Mouse (Mus musculus) liver, embryonic 13.5 days (tissue): ENCODE measurements around the gene Ifnlr1. TPM values are rescaled to one million over a fixed set of nuclear protein-coding genes. Genes with fewer than 3 reads are reported as not detected.
"Not testable (repeated sequence)": the region's sequence is repeated elsewhere in the genome, so short reads cannot be mapped to it uniquely, and the experiment has no call there.

Experiments used
- ATAC-seq: fragments of 200-750 bp; cut with Nextera tagmentation; 2 replicates; pipeline ENCODE4 v1.8.0; 2017; ENCODE audit warnings: low read depth, mild to moderate bottlenecking, moderate number of reproducible peaks, moderate library complexity
- DNase-seq: peaks from one replicate; pipeline ENCODE4 v3.0.0; 2022
- H3K27ac ChIP-seq: fragments of 300-500 bp; sonication (generic); 2 replicates; pipeline ENCODE4 v1.5.1; 2015; ENCODE audit warnings: moderate library complexity, mild to moderate bottlenecking, inconsistent platforms
- H3K27me3 ChIP-seq: fragments of 300-500 bp; sonication (generic); 2 replicates; pipeline ENCODE4 v1.6.1; 2015; ENCODE audit warnings: mild to moderate bottlenecking, inconsistent platforms
- H3K36me3 ChIP-seq: fragments of 300-500 bp; sonication (generic); 2 replicates; pipeline ENCODE4 v1.6.1; 2015; ENCODE audit warnings: mild to moderate bottlenecking, inconsistent platforms
- H3K4me1 ChIP-seq: fragments of 300-500 bp; sonication (generic); replicated peaks from 2 replicates; pipeline ENCODE4 v1.6.1; 2015; ENCODE audit warnings: inconsistent platforms
- H3K4me2 ChIP-seq: fragments of 300-500 bp; sonication (generic); 2 replicates; pipeline ENCODE4 v1.6.1; 2015; ENCODE audit warnings: inconsistent platforms, mild to moderate bottlenecking, moderate library complexity
- H3K4me3 ChIP-seq: fragments of 300-500 bp; sonication (generic); replicated peaks from 2 replicates; pipeline ENCODE4 v1.5.1; 2015; ENCODE audit warnings: mild to moderate bottlenecking, inconsistent platforms
- H3K9ac ChIP-seq: fragments of 300-500 bp; sonication (generic); 2 replicates; pipeline ENCODE4 v1.6.1; 2015; ENCODE audit warnings: mild to moderate bottlenecking, inconsistent platforms
- H3K9me3 ChIP-seq: fragments of 300-500 bp; sonication (generic); replicated peaks from 2 replicates; pipeline ENCODE4 v1.6.1; 2016; ENCODE audit warnings: inconsistent platforms
- WGBS: fragments of 180-500 bp; shearing (Covaris S2); methylation state at CpG from one replicate; pipeline ENCODE4 v1.1.7; 2015; ENCODE audit not compliant: insufficient replicate concordance; 5-methylcytosine and 5-hydroxymethylcytosine counted together
- polyA plus RNA-seq: library from polyadenylated mRNA; unstranded; fragments of >200 nt; fragmentation: Nextera tagmentation; extraction: Ambion mirVana; gene quantifications from 2 replicates; pipeline ENCODE4 v1.2.1, GENCODE M21; 2015

The Ifnlr1 gene
- polyA plus RNA-seq: 0.02 and 0.05 TPM in 2 replicates

GRCm38 (mm10) chr4:135685906-135686567 lies at the start of gene Ifnlr1:
Gene Ifnlr1 (plus strand): TSS chr4:135686287.
- DNase-seq (no peak), ATAC-seq (no peak)
- no peaks in the 10 kb centered on the region for H3K36me3 ChIP-seq
- no peaks in the 10 kb centered on the region for H3K9me3 ChIP-seq
- peak within 1 kb of the TSS; percentile 52 for H3K4me3 ChIP-seq
- 1% methylated on average over 41 of the region's 41 CpGs for WGBS
- peaks cover 69% of the 10 kb centered on the region for H3K27me3 ChIP-seq
- H3K4me1 ChIP-seq: peaks cover 7% of the 10 kb centered on the region; the same call in 1 of the 2 replicates
- no peak within 1 kb of the TSS for H3K27ac ChIP-seq
- H3K4me2 ChIP-seq: peak within 1 kb of the TSS; percentile 66
- peak within 1 kb of the TSS; percentile 39 for H3K9ac ChIP-seq

DNA sequence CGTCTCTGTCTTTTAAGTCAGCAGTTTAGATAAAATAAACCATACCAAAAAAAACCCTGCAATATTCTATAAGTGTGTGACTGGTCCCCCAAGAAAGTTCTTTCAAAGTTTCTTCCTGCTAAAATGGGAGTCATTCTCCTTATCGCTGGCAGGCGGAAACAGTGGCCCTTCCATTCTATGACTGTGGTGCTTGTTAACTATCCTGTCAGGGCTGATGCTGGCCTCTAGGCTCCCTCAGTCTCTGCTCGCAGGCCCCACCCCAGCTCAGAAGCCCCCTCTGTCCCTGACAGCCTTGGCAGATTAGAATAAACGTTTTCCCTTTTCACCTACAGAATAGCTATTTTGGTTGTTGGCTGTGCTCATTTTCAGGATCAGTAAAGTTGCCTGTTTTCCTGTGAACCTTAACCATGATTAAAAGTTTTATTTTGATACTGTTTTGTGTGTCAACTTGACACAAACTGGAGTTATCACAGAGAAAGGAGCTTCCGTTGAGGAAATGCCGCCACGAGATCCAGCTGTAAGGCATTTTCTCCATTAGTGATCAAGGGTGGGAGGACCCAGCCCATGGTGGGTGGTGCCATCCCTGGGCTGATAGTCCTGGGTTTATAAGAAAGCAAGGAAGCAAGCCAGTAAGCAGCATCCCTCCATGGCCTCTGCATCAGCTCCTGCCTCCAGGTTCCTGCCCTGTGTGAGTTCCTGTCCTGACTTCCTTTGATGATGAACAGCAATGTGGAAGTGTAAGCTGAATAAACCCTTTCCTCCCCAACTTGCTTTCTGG lies 44.6 kb upstream of the Ifnlr1 start:
- DNase-seq, H3K9ac ChIP-seq, H3K36me3 ChIP-seq, H3K27me3 ChIP-seq, H3K9me3 ChIP-seq: not testable (repeated sequence)
- peak overlapping the region; percentile 36 for H3K4me2 ChIP-seq
- peak; percentile 61 for ATAC-seq
- H3K4me1 ChIP-seq: peaks cover 46% of the 10 kb centered on the region
- H3K27ac ChIP-seq: peak overlapping the region; percentile 73
- peak overlapping the region; percentile 6; the same call in 1 of the 2 replicates for H3K4me3 ChIP-seq
- 48% methylated on average over 8 of the region's 8 CpGs for WGBS

DNA sequence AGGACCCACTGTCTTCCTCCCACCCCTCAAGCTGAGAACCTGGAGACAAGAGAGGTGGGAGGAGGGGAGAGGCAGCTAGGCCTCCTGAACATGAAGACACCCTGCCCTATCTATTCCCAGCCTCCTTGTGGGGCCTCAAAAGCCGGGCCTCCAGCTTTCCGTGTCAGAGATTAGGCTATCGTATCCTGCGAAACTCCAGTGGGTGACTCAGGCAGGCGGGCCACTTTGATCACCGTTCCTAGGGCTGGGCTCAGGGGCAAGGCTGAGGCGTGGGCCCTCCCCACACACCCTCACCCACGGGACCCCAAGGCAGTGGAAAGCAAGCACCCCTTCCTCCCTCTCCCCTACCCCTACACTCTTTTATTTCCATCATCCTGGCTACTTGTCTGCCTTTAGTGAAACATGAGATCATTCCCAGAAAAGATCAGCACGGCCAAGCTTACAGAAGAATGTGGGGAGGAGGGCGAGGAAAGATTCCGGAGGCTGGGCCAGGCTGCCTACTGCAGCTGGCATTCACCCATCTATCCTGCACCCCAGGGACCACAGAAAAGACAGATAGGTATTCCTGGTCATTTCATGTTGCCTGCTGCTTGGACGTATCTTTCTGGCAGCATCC lies 41.0 kb upstream of the Ifnlr1 start:
- no peaks in the 10 kb centered on the region for H3K36me3 ChIP-seq
- peak; percentile 89 for ATAC-seq
- no peaks in the 10 kb centered on the region for H3K9me3 ChIP-seq
- 29% methylated on average over 12 of the region's 12 CpGs for WGBS
- peaks cover 6% of the 10 kb centered on the region; the same call in 1 of the 2 replicates for H3K27me3 ChIP-seq
- peaks cover 46% of the 10 kb centered on the region for H3K4me1 ChIP-seq
- H3K27ac ChIP-seq: peak overlapping the region; percentile 85
- peak; percentile 77 for DNase-seq
- H3K4me2 ChIP-seq: peak overlapping the region; percentile 58
- H3K4me3 ChIP-seq: peak overlapping the region; percentile 16
- peak overlapping the region; percentile 61 for H3K9ac ChIP-seq

DNA sequence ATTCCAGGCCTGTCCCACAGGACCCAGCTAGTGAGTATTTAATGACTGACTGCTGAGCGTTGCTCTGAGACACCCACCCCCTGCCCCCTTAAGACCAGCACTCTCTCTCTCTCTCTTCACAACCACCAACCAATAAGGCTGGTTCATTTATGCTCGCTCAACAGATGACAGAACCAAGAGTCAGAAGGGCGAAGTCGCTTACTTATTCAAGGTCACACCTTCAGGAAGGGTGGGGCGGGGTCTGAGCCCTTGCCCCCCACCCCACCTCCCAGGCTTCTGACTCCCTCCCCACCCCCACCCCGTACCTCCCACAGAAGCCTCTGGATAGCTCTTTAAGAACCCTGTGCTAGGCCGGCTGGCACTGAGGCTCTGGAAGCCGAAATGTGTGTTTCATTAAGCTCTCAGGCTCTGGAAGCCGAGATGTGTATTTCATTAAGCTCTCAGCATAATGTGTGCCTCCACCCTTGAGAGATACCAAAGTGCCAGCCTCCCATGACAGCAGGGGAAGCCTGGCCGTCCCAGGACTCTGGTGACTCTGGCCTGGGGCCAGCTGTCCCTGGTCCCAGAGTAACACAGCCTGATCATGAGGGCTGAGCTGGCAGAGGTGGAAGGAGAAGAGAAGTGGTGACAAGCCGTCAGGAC lies 33.0 kb upstream of the Ifnlr1 start:
- 56% methylated on average over 11 of the region's 11 CpGs for WGBS
- no peak overlapping the region; the same call in none of the 2 replicates for H3K27ac ChIP-seq
- peak overlapping the region; percentile 3 for H3K4me2 ChIP-seq
- H3K4me1 ChIP-seq: peaks cover 29% of the 10 kb centered on the region
- DNase-seq (no peak), ATAC-seq (no peak)
- H3K36me3 ChIP-seq: no peaks in the 10 kb centered on the region
- H3K4me3 ChIP-seq: no peak overlapping the region
- no peak overlapping the region for H3K9ac ChIP-seq
- H3K27me3 ChIP-seq: peaks cover 27% of the 10 kb centered on the region
- H3K9me3 ChIP-seq: no peaks in the 10 kb centered on the region

GRCm38 (mm10) chr4:135653956-135654355 lies 32.1 kb upstream of the Ifnlr1 start:
- H3K4me2 ChIP-seq: no peak overlapping the region
- WGBS: 79% methylated on average over 7 of the region's 7 CpGs
- no peak overlapping the region for H3K27ac ChIP-seq
- H3K9ac ChIP-seq: no peak overlapping the region
- H3K4me3 ChIP-seq: no peak overlapping the region
- H3K36me3 ChIP-seq: no peaks in the 10 kb centered on the region
- H3K27me3 ChIP-seq: peaks cover 27% of the 10 kb centered on the region
- ATAC-seq (no peak), DNase-seq (no peak)
- no peaks in the 10 kb centered on the region for H3K9me3 ChIP-seq
- H3K4me1 ChIP-seq: peaks cover 37% of the 10 kb centered on the region

DNA sequence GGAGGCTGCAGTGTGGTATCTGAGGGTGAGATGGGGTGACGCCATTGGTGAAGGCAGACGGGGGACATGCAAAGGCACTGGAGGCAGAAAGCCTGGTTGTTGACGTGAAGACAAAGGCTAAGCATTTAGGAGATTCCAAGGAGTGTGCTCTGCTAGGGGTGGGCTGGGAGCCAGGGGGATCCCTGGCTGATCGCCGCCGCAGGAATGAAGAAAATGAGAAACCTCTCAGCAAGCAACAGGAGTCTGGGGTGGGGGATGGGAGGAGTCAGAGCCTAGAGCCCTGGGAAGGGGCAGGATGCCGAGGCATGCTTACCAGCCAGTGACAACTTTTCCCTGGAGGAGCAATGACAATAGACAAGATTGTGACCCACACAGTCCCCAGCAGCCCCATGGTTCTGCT lies 30.6 kb upstream of the Ifnlr1 start:
- no peaks in the 10 kb centered on the region for H3K36me3 ChIP-seq
- H3K9me3 ChIP-seq: no peaks in the 10 kb centered on the region
- DNase-seq (no peak), ATAC-seq (no peak)
- no peak overlapping the region for H3K4me2 ChIP-seq
- no peak overlapping the region for H3K4me3 ChIP-seq
- peaks cover 27% of the 10 kb centered on the region for H3K27me3 ChIP-seq
- 45% methylated on average over 7 of the region's 7 CpGs for WGBS
- H3K4me1 ChIP-seq: peaks cover 37% of the 10 kb centered on the region
- no peak overlapping the region for H3K9ac ChIP-seq
- H3K27ac ChIP-seq: no peak overlapping the region

- no peak overlapping the region for H3K9ac ChIP-seq
- H3K4me2 ChIP-seq: peak overlapping the region; percentile 13; the same call in 1 of the 2 replicates
- no peaks in the 10 kb centered on the region for H3K9me3 ChIP-seq
- peak; percentile 48; the same call in 1 of the 2 replicates for ATAC-seq
- H3K36me3 ChIP-seq: no peaks in the 10 kb centered on the region
- WGBS: 39% methylated on average over 10 of the region's 10 CpGs
- no peak overlapping the region for H3K27ac ChIP-seq
- peaks cover 27% of the 10 kb centered on the region for H3K27me3 ChIP-seq
- H3K4me3 ChIP-seq: no peak overlapping the region
- DNase-seq: no peak
- peaks cover 42% of the 10 kb centered on the region for H3K4me1 ChIP-seq
Observed at GRCm38 (mm10) chr4:135656094-135656589, 29.9 kb upstream of the Ifnlr1 start.

DNA sequence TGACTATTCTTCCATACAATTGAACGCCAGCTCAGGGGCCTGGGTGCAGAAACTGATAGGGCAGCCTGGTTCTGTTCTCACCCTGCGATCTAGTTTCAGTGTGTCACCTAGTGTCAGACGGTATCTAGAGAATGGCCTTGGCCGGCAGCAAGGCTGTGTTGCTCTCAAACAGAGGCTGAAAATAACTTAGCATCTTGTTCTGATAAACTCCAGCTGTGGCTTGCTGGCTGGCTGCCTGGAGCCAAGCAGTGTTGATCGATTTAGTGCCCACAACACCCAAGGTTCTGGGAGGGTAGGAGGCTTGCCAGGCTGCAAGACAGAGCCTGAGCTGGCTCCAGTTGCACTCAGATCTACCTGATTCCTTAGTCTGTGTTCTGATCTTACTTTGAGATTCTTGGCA lies 27.6 kb upstream of the Ifnlr1 start:
- Histone ChIP-seq H3K9ac (no peak overlapping the region), H3K27ac (no peak overlapping the region), H3K36me3 (no peaks in the 10 kb centered on the region), H3K27me3 (peaks cover 24% of the 10 kb centered on the region), H3K4me2 (no peak overlapping the region), H3K4me3 (no peak overlapping the region), H3K9me3 (no peaks in the 10 kb centered on the region), H3K4me1 (peaks cover 33% of the 10 kb centered on the region)
- DNase-seq: no peak
- 54% methylated on average over 5 of the region's 5 CpGs for WGBS
- no peak for ATAC-seq

- Histone ChIP-seq H3K9me3 (no peaks in the 10 kb centered on the region), H3K9ac (no peak overlapping the region), H3K4me1 (peaks cover 33% of the 10 kb centered on the region), H3K4me2 (no peak overlapping the region), H3K27ac (no peak overlapping the region), H3K27me3 (peaks cover 24% of the 10 kb centered on the region), H3K36me3 (no peaks in the 10 kb centered on the region), H3K4me3 (no peak overlapping the region)
- no peak for ATAC-seq
- 72% methylated on average over 12 of the region's 12 CpGs for WGBS
- DNase-seq: no peak
Observed at GRCm38 (mm10) chr4:135658899-135659298, 27.2 kb upstream of the Ifnlr1 start.

- no peak overlapping the region for H3K27ac ChIP-seq
- H3K4me3 ChIP-seq: no peak overlapping the region
- 46% methylated on average over 6 of the region's 6 CpGs for WGBS
- no peak for DNase-seq
- 0 out of 2 replicates have a peak, but pooled peaks have one; percentile 29 for ATAC-seq
- H3K9me3 ChIP-seq: no peaks in the 10 kb centered on the region
- H3K4me2 ChIP-seq: no peak overlapping the region
- H3K36me3 ChIP-seq: no peaks in the 10 kb centered on the region
- peaks cover 2% of the 10 kb centered on the region; the same call in 1 of the 2 replicates for H3K27me3 ChIP-seq
- no peak overlapping the region for H3K9ac ChIP-seq
- H3K4me1 ChIP-seq: peaks cover 26% of the 10 kb centered on the region
Observed at GRCm38 (mm10) chr4:135661082-135661809, 24.8 kb upstream of the Ifnlr1 start.
